Mouse (Mus musculus) small intestine, adult 2 months (tissue): Measurements from ENCODE around the gene Kazald1.

Experiments used
- CTCF ChIP-seq: fragments of 200-500 bp; IDR thresholded peaks from 2 replicates; pipeline ENCODE4 v1.5.1; 2012; ENCODE audit warnings: low read depth, mild to moderate bottlenecking, control low read depth, inconsistent platforms, low read length, moderate library complexity, mixed read lengths; ENCODE audit not compliant: insufficient replicate concordance, insufficient read length; ENCODE audit errors: extremely low read depth
- POLR2A ChIP-seq: fragments of 200-500 bp; IDR thresholded peaks from 2 replicates; pipeline ENCODE4 v1.6.1; 2012; ENCODE audit warnings: low read depth, mild to moderate bottlenecking, control low read depth, inconsistent platforms, low read length, moderate library complexity

DNA sequence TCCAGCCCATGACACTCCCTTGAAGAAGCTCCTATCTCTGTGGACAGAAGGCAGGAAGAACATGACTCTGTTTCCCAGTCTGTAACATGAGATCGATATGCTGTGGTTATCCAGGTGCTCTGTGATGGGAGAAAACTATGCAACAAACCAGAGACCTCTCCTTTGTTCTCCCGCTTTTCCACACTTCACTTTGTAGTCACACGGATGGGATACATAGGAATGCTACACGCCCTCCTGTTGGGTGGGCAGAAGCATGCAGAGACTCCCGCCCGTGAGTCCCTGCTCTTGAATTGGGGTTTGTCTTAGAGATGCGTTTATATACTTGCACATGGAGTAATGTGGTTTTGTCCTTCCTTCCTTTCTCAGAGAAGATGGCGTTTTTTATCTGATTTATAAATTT, 35.6 kb downstream of the Kazald1 start:
- no peak for TF ChIP-seq CTCF
- no peak for TF ChIP-seq POLR2A
